Mouse (Mus musculus): Measurements from ENCODE around the gene Mup7.
"Not testable (repeated sequence)": the region's sequence is repeated elsewhere in the genome, so short reads cannot be mapped to it uniquely, and the experiment has no call there.

Mup7 gene

GRCm38 (mm10) chr4:60070375-60070774 is at the start of gene Mup7:
Gene Mup7 (minus strand): TSS chr4:60070475.
- not testable (repeated sequence) for DNase-seq (ENCODE audit: low spot score)

- DNase-seq (ENCODE audit: low spot score), result not testable (repeated sequence)
Measured at GRCm38 (mm10) chr4:60079865-60080264, 9.6 kb upstream of the Mup7 start.

- DNase-seq (ENCODE audit: low spot score), result not testable (repeated sequence)
Measured at GRCm38 (mm10) chr4:60029334-60030111, 40.8 kb downstream of the Mup7 start.

- not testable (repeated sequence) for DNase-seq (ENCODE audit: low spot score)
Measured at GRCm38 (mm10) chr4:60020141-60020540, 50.1 kb downstream of the Mup7 start.
